Mouse (Mus musculus) forebrain, embryonic 13.5 days (tissue): ENCODE results near the gene Fam184b. TPM values are rescaled to one million over a fixed set of nuclear protein-coding genes. Genes with fewer than 3 reads are reported as not detected.

Experiments
- ATAC-seq: fragments of 200-750 bp; cut with Nextera tagmentation; 2 replicates; pipeline ENCODE4 v1.8.0; 2017
- H3K27ac ChIP-seq: fragments of 300-500 bp; sonication (generic); 2 replicates; pipeline ENCODE4 v1.5.1; 2015; ENCODE audit warnings: inconsistent platforms, mild to moderate bottlenecking, moderate library complexity
- H3K27me3 ChIP-seq: fragments of 300-500 bp; sonication (generic); 2 replicates; pipeline ENCODE4 v1.6.1; 2015; ENCODE audit warnings: mild to moderate bottlenecking, inconsistent platforms
- H3K36me3 ChIP-seq: fragments of 300-500 bp; sonication (generic); 2 replicates; pipeline ENCODE4 v1.6.1; 2015; ENCODE audit warnings: mild to moderate bottlenecking, inconsistent platforms; ENCODE audit not compliant: poor library complexity, severe bottlenecking
- H3K4me1 ChIP-seq: fragments of 300-500 bp; sonication (generic); 2 replicates; pipeline ENCODE4 v1.6.1; 2015; ENCODE audit warnings: inconsistent platforms
- H3K4me2 ChIP-seq: fragments of 300-500 bp; sonication (generic); 2 replicates; pipeline ENCODE4 v1.6.1; 2015; ENCODE audit warnings: inconsistent platforms, mild to moderate bottlenecking, moderate library complexity
- H3K4me3 ChIP-seq: fragments of 300-500 bp; sonication (generic); 2 replicates; pipeline ENCODE4 v1.5.1; 2015; ENCODE audit warnings: mild to moderate bottlenecking, inconsistent platforms
- H3K9ac ChIP-seq: fragments of 300-500 bp; sonication (generic); 2 replicates; pipeline ENCODE4 v1.6.1; 2015; ENCODE audit warnings: mild to moderate bottlenecking, inconsistent platforms
- H3K9me3 ChIP-seq: fragments of 300-500 bp; sonication (generic); replicated peaks from 2 replicates; pipeline ENCODE4 v1.6.1; 2016; ENCODE audit warnings: inconsistent platforms
- WGBS: fragments of 180-500 bp; shearing (Covaris S2); methylation state at CpG from one replicate; pipeline ENCODE4 v1.1.7; 2015; 5-methylcytosine and 5-hydroxymethylcytosine counted together
- polyA plus RNA-seq: library from polyadenylated mRNA; unstranded; fragments of >200 nt; fragmentation: Nextera tagmentation; extraction: Ambion mirVana; gene quantifications from 2 replicates; pipeline ENCODE4 v1.2.1, GENCODE M21; 2015

Gene Fam184b
- polyA plus RNA-seq: 3.2 and 3.6 TPM in 2 replicates

DNA sequence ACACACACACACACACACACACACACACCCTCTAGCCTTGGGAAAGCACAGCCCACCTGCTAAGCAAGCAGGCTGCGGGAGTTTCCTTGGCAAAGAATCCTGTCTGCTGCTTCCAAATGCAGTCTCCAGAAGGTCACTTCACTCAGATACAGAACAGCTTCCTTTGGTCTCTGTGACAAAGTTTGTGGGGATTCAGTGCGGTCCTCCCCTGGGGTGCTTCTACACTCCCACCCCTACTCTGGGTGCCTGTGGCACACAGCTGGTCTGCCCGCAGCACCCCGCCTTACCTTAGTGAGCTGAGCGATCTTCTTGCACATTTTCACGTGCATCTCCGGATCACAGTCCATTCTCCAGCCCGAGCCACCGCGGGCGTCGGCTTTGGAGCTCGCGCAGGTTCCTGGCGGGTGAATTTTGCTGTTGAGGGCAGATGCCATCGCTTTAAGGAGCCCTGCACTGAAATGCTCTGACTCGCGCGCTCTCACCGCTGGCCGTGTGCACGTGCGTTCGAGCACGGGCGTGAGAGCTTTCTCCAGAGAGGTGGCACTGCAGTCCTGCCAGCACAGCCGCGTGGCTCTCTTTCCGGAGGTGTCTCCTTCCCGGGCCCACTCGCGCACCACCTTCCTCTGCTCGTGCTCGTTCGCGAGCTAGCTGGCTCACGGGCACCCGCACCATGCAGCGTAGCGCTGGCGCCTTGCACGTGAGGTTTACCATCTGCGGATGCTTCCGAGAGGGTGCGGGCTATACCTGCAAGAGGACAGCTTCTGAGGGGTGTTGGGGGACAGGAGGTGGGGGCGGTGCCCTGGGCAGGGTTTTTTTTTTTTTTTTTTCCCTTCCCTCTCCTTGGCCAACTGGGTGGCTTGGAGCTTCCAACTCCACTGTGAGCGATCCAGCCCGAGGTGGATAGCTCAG lies at the start of gene Fam184b:
Gene Fam184b, minus strand, starts transcription at position 809 of the 909 bp plus-strand sequence.
- no peaks in the 10 kb centered on the region for H3K27me3 ChIP-seq
- peak within 1 kb of the TSS; percentile 75 for H3K4me2 ChIP-seq
- no peaks in the 10 kb centered on the region for H3K36me3 ChIP-seq
- H3K9me3 ChIP-seq: no peaks in the 10 kb centered on the region
- H3K27ac ChIP-seq: peak within 1 kb of the TSS; percentile 25; the same call in 1 of the 2 replicates
- H3K9ac ChIP-seq: peak within 1 kb of the TSS; percentile 76
- ATAC-seq: peak; percentile 96
- under 1% methylated on average over 48 of the region's 48 CpGs for WGBS
- peak within 1 kb of the TSS; percentile 59 for H3K4me3 ChIP-seq
- H3K4me1 ChIP-seq: peaks cover 8% of the 10 kb centered on the region

GRCm38 (mm10) chr5:45689152-45689551 lies 49.7 kb upstream of the Fam184b start:
- Histone ChIP-seq H3K27ac (no peak overlapping the region), H3K36me3 (peaks cover 19% of the 10 kb centered on the region), H3K9me3 (no peaks in the 10 kb centered on the region), H3K4me3 (no peak overlapping the region), H3K4me2 (no peak overlapping the region), H3K4me1 (no peaks in the 10 kb centered on the region), H3K27me3 (no peaks in the 10 kb centered on the region), H3K9ac (no peak overlapping the region)
- 89% methylated on average over 4 of the region's 4 CpGs for WGBS
- no peak for ATAC-seq

GRCm38 (mm10) chr5:45686223-45686622 lies 46.8 kb upstream of the Fam184b start:
- no peak for ATAC-seq
- Histone ChIP-seq H3K4me2 (no peak overlapping the region), H3K27ac (no peak overlapping the region), H3K36me3 (peaks cover 29% of the 10 kb centered on the region), H3K9ac (no peak overlapping the region), H3K4me1 (no peaks in the 10 kb centered on the region), H3K9me3 (no peaks in the 10 kb centered on the region), H3K4me3 (no peak overlapping the region), H3K27me3 (no peaks in the 10 kb centered on the region)
- 95% methylated on average over 3 of the region's 3 CpGs for WGBS

GRCm38 (mm10) chr5:45685243-45685642 lies 45.8 kb upstream of the Fam184b start:
- Histone ChIP-seq H3K36me3 (peaks cover 34% of the 10 kb centered on the region), H3K4me3 (no peak overlapping the region), H3K4me2 (no peak overlapping the region), H3K27me3 (no peaks in the 10 kb centered on the region), H3K4me1 (no peaks in the 10 kb centered on the region), H3K9ac (no peak overlapping the region), H3K9me3 (no peaks in the 10 kb centered on the region), H3K27ac (no peak overlapping the region)
- no peak for ATAC-seq
- 90% methylated on average over 2 of the region's 2 CpGs for WGBS

DNA sequence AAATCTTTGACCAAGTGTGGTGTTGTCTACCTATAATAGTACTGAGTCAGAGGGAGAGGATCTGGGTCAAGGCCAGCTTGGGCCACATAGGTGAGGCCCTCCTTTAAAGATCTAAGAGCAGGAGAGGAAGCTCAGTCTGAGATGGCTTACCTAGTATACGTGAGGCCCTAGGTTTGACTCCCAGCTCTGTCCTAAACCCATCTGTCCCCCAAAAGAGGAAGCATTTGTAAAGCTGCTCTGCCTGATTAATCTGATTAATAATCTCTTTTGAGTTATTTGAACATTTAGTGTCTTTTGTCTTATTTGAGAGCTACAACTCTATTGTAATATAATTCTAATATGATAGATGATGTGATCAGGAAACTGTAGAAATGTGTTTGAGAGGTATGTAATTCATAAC lies 44.0 kb upstream of the Fam184b start:
- Histone ChIP-seq H3K36me3 (peaks cover 31% of the 10 kb centered on the region), H3K27ac (no peak overlapping the region), H3K4me1 (no peaks in the 10 kb centered on the region), H3K4me2 (no peak overlapping the region), H3K9ac (no peak overlapping the region), H3K9me3 (no peaks in the 10 kb centered on the region), H3K4me3 (no peak overlapping the region), H3K27me3 (no peaks in the 10 kb centered on the region)
- no peak for ATAC-seq
- WGBS: 100% methylated on average over 1 of the region's 1 CpGs

DNA sequence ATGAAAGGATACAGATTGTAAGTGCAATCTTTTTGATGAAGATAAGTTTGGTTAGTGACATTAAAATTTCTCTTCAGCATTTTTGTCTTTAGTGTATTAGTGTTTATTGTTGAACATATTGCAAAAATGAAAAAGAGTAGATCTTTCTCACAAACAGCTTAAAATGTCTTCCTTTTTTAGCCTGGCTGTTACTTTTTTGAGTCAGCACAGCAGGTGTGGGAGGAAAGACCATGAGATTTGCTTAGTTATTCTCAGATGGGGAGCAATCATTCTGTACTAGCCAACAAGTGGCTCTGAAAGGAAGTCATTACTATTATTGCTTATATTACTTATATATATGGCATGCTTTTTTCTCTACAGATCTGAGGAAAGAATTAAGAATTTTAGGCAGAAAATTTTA lies 40.5 kb upstream of the Fam184b start:
- no peaks in the 10 kb centered on the region for H3K27me3 ChIP-seq
- H3K4me1 ChIP-seq: no peaks in the 10 kb centered on the region
- no peak overlapping the region for H3K9ac ChIP-seq
- H3K27ac ChIP-seq: no peak overlapping the region
- H3K36me3 ChIP-seq: peaks cover 38% of the 10 kb centered on the region
- no peak overlapping the region for H3K4me3 ChIP-seq
- ATAC-seq: no peak
- H3K9me3 ChIP-seq: no peaks in the 10 kb centered on the region
- no peak overlapping the region for H3K4me2 ChIP-seq

DNA sequence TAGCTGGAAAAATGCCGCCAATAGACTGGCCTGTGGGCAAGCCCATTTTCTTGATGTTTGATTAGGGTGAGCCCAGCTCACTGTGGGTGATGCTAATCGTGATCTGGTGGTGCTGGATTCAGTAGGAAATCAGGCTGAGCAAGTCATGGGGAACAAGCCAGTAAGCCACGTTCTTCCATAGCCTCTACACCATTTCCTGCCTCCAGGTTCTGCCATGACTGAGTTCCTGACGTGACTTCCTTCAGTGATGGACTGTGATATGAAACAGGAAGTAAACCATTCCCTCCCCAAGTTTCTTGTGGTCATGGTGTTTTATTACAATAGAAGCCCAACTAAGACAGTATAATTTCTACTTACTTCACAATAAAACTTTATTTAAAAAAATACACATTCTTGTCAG lies 38.2 kb upstream of the Fam184b start:
- ATAC-seq: no peak
- H3K9ac ChIP-seq: no peak overlapping the region
- WGBS: 89% methylated on average over 4 of the region's 4 CpGs
- H3K4me1 ChIP-seq: 0 out of 2 replicates have a peak, but pooled peaks cover under 1% of the 10 kb centered on the region
- H3K4me2 ChIP-seq: no peak overlapping the region
- H3K4me3 ChIP-seq: no peak overlapping the region
- H3K36me3 ChIP-seq: peaks cover 29% of the 10 kb centered on the region
- no peaks in the 10 kb centered on the region for H3K9me3 ChIP-seq
- no peak overlapping the region for H3K27ac ChIP-seq
- no peaks in the 10 kb centered on the region for H3K27me3 ChIP-seq

DNA sequence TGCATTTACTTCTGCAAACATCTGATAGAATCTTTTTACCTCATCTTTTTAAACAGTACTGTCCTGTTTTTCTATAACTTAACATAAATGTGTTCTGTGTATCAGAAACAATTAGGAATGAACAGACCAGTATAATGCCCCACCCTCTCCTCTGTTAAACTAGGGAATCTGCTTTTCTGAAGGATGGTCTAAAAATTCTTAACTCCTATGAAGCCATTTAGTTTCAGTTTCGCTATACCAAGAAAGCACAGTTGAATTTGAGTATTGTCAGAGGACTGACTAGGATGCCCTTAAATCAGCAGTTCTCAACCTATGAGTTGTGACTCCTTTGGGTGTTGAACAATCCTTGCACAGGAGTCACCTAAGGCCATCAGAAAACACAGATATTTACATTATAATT lies 35.6 kb upstream of the Fam184b start:
- peaks cover 15% of the 10 kb centered on the region for H3K4me1 ChIP-seq
- H3K9me3 ChIP-seq: no peaks in the 10 kb centered on the region
- WGBS: 93% methylated on average over 1 of the region's 1 CpGs
- H3K27ac ChIP-seq: no peak overlapping the region
- H3K4me2 ChIP-seq: no peak overlapping the region
- H3K36me3 ChIP-seq: peaks cover 21% of the 10 kb centered on the region; the same call in 1 of the 2 replicates
- no peaks in the 10 kb centered on the region for H3K27me3 ChIP-seq
- no peak overlapping the region for H3K9ac ChIP-seq
- no peak for ATAC-seq
- H3K4me3 ChIP-seq: no peak overlapping the region

- no peaks in the 10 kb centered on the region for H3K9me3 ChIP-seq
- H3K36me3 ChIP-seq: peaks cover 8% of the 10 kb centered on the region; the same call in 1 of the 2 replicates
- WGBS: 51% methylated on average over 5 of the region's 5 CpGs
- peak overlapping the region; percentile 82 for H3K9ac ChIP-seq
- H3K4me2 ChIP-seq: peak overlapping the region; percentile 88
- no peak for ATAC-seq
- H3K4me3 ChIP-seq: peak overlapping the region; percentile 84
- H3K27ac ChIP-seq: no peak overlapping the region
- H3K4me1 ChIP-seq: peaks cover 21% of the 10 kb centered on the region
- H3K27me3 ChIP-seq: no peaks in the 10 kb centered on the region
Observed at GRCm38 (mm10) chr5:45670894-45671494, 31.6 kb upstream of the Fam184b start.

DNA sequence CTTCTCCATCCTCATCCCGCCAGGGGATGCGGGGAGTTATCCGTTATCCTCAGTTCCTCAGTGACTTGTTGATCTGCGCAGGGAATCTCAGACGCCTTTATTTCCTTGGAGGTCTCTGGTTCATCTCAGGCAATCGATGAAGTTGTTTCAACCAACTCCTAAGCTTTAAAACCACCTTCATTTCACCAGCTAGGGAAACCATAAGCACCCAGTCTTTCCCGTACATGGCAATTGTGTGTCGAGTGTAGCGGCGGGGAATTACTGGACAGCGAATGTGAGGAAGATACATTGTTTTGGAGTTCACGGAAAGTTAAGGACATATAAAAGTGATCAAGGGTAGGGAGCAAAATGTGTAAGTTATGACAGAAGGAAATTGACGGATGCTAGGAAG lies 30.9 kb upstream of the Fam184b start:
- H3K27me3 ChIP-seq: no peaks in the 10 kb centered on the region
- H3K4me1 ChIP-seq: peaks cover 21% of the 10 kb centered on the region
- H3K9ac ChIP-seq: peak overlapping the region; percentile 82
- peak overlapping the region; percentile 88 for H3K4me2 ChIP-seq
- H3K27ac ChIP-seq: peak overlapping the region; percentile 83
- no peak for ATAC-seq
- WGBS: under 1% methylated on average over 13 of the region's 13 CpGs
- peaks cover 7% of the 10 kb centered on the region; the same call in 1 of the 2 replicates for H3K36me3 ChIP-seq
- peak overlapping the region; percentile 84 for H3K4me3 ChIP-seq
- H3K9me3 ChIP-seq: no peaks in the 10 kb centered on the region

DNA sequence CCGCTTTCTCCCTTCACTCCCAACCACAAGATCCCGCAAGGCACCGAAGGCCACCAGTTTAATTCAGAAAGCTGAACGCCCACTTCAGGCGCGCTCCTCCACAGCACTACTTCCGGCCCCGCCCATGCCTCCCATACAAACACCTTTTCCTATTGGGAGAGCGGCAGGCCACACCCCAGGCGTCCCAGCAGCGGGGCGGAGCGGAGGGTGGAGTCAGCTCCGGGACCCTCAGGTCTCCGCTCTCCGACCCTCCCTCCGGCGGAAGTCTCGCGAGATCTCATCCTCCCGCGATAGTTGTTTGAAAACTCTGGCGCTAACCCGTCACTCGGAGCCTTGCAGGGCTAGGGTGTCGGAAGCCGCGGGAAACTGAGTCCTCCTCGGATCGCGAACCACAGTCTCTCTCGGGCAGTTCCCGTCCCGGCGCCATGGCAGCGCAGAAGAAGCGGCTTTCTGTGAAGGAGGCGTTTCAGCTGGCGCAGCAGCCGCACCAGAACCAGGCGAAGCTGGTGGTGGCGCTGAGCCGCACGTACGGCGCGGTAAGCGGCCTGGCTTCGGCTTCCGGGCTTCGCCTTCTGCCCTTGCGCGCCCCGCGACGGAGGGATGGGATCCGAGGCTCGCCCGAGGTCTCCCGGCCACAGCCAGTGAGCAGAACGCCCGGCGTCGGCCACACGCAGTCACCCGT lies 30.3 kb upstream of the Fam184b start, which contains the start of gene Ncapg:
Gene Ncapg, plus strand, starts transcription at position 322 of the 682 bp plus-strand sequence.
- Histone ChIP-seq H3K4me1 (peaks cover 21% of the 10 kb centered on the region), H3K4me2 (peak within 1 kb of the TSS; percentile 88), H3K27me3 (no peaks in the 10 kb centered on the region), H3K27ac (peak within 1 kb of the TSS; percentile 83), H3K9me3 (no peaks in the 10 kb centered on the region), H3K36me3 (peaks cover 2% of the 10 kb centered on the region; the same call in 1 of the 2 replicates), H3K4me3 (peak within 1 kb of the TSS; percentile 84), H3K9ac (peak within 1 kb of the TSS; percentile 82)
- under 1% methylated on average over 60 of the region's 66 CpGs for WGBS
- peak; percentile 100 for ATAC-seq

GRCm38 (mm10) chr5:45669234-45669597 lies 29.8 kb upstream of the Fam184b start:
- H3K4me2 ChIP-seq: peak overlapping the region; percentile 88
- H3K36me3 ChIP-seq: no peaks in the 10 kb centered on the region
- H3K27ac ChIP-seq: peak overlapping the region; percentile 74
- no peaks in the 10 kb centered on the region for H3K27me3 ChIP-seq
- H3K9ac ChIP-seq: peak overlapping the region; percentile 72
- H3K4me3 ChIP-seq: peak overlapping the region; percentile 84
- WGBS: under 1% methylated on average over 27 of the region's 27 CpGs
- H3K9me3 ChIP-seq: no peaks in the 10 kb centered on the region
- ATAC-seq: no peak
- H3K4me1 ChIP-seq: peaks cover 21% of the 10 kb centered on the region
